Mouse (Mus musculus): ENCODE results near the gene Slc34a1. TPM values are rescaled to one million over a fixed set of nuclear protein-coding genes. Genes with fewer than 3 reads are reported as not detected.
A peak's percentile ranks its signal among the peaks of the same experiment; 100 is the strongest.

Gene Slc34a1
- polyA plus RNA-seq (2014; fragmentation: Nextera tagmentation; extraction: Ambion mirVana): 0.14 TPM in 1 of 2 replicates, not detected in the other

DNA sequence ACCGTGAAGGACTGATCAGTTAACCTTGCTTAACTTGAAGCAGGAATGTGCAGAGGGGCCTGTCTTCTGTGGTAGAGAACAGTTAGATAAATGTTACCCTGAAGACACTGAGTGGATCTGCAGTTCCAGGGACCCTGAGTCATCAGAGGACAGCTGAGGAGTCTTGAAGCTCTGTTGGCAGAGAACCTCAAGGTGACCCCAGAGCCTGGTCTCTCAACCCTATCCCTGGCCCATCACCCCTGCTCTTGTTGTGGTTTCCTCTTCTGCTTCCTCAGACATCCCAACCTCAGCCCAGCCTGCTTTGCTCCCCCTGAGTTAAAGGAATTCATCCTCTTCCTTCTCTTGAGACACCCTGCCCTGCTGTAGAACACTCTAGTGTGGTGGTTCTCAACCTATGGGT is at the start of gene Slc34a1:
TSS of gene Slc34a1 (plus strand) at position 100 of the 400 bp plus-strand sequence.
- no peak within 1 kb of the TSS for H3K4me2 ChIP-seq (ENCODE audit: low read depth, low read length)
- no peaks in the 10 kb centered on the region for H3K4me1 ChIP-seq (ENCODE audit: control insufficient read depth, insufficient read depth, low read length)
- no peaks in the 10 kb centered on the region for H3K36me3 ChIP-seq (replicated peaks; ENCODE audit: control insufficient read depth, insufficient read depth, low read depth, low read length)
- DNase-seq (ENCODE audit: low spot score) (no peak), ATAC-seq (replicated peaks; ENCODE audit: insufficient number of reproducible peaks, low FRiP score, low TSS enrichment, low read depth) (no peak)
- H3K27me3 ChIP-seq (ENCODE audit: control insufficient read depth, insufficient read depth, low read length): no peaks in the 10 kb centered on the region
- no peak within 1 kb of the TSS for H3K27ac ChIP-seq (replicated peaks; ENCODE audit: low read depth, low read length)
- no peak within 1 kb of the TSS for H3K4me3 ChIP-seq (ENCODE audit: low read depth, low read length)
- no peaks in the 10 kb centered on the region for H3K9me3 ChIP-seq (replicated peaks; ENCODE audit: control insufficient read depth, low read length)
- no peak within 1 kb of the TSS for H3K9ac ChIP-seq (replicated peaks; ENCODE audit: low read length)
- 85% methylated on average over 1 of the region's 1 CpGs for WGBS

DNA sequence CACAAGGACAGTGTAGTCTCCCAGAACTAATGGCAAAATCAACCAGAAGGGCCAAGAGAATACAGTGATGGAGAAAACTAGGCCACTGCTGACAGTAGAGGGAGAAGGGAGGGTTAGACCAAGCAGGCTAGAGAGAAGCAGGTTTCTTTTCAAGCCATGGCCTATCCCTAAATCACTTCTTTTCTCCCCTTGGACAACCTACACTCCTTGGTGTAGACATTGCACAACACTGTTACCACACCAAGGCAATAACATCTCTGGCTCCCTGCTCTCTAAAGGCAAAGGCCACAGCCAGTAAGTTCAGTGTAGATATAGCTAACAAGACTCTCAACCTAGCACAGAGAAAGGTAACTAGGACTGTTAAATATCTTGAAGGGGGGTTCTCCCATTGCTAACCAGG is 36.8 kb upstream of the Slc34a1 start:
- Histone ChIP-seq H3K9me3 (replicated peaks; ENCODE audit: control insufficient read depth, low read length) (no peaks in the 10 kb centered on the region), H3K4me2 (ENCODE audit: low read depth, low read length) (peak overlapping the region; percentile 74), H3K9ac (replicated peaks; ENCODE audit: low read length) (no peak overlapping the region), H3K27me3 (ENCODE audit: control insufficient read depth, insufficient read depth, low read length) (no peaks in the 10 kb centered on the region; the same call in 1 of the 2 replicates), H3K4me1 (ENCODE audit: control insufficient read depth, insufficient read depth, low read length) (no peaks in the 10 kb centered on the region; the same call in 1 of the 2 replicates), H3K36me3 (replicated peaks; ENCODE audit: control insufficient read depth, insufficient read depth, low read depth, low read length) (no peaks in the 10 kb centered on the region), H3K4me3 (ENCODE audit: low read depth, low read length) (peak overlapping the region; percentile 98), H3K27ac (replicated peaks; ENCODE audit: low read depth, low read length) (no peak overlapping the region)
- no peak for ATAC-seq (replicated peaks; ENCODE audit: insufficient number of reproducible peaks, low FRiP score, low TSS enrichment, low read depth)
- DNase-seq (ENCODE audit: low spot score): no peak

DNA sequence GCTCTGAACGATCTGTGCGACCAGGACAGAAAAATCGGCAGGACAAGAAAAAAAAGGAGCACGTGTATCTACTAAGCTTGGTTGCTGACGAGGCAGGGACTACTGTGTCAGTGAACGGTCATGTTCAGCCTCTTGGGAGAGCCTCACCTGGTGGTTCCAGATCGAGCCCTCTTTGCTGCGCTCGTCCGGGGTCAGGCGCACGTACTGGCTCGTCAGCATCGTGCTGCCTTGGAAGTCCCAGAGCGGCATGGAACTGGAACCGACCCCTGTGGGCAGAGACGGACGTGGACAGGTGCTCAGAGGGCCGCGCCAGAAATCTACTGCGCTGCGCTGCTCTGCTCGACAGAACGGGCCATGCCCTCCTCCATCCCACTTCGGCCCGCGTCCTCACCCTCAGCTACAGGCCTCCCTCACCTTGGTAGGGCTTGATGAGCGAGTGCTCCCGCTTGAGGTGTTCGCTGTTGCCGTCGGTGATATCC is 36.0 kb upstream of the Slc34a1 start:
- Histone ChIP-seq H3K27ac (replicated peaks; ENCODE audit: low read depth, low read length) (peak overlapping the region; percentile 80), H3K27me3 (ENCODE audit: control insufficient read depth, insufficient read depth, low read length) (no peaks in the 10 kb centered on the region; the same call in 1 of the 2 replicates), H3K4me3 (ENCODE audit: low read depth, low read length) (peak overlapping the region; percentile 98), H3K9ac (replicated peaks; ENCODE audit: low read length) (peak overlapping the region; percentile 87), H3K9me3 (replicated peaks; ENCODE audit: control insufficient read depth, low read length) (no peaks in the 10 kb centered on the region), H3K36me3 (replicated peaks; ENCODE audit: control insufficient read depth, insufficient read depth, low read depth, low read length) (no peaks in the 10 kb centered on the region), H3K4me1 (ENCODE audit: control insufficient read depth, insufficient read depth, low read length) (no peaks in the 10 kb centered on the region; the same call in 1 of the 2 replicates), H3K4me2 (ENCODE audit: low read depth, low read length) (peak overlapping the region; percentile 74)
- ATAC-seq (replicated peaks; ENCODE audit: insufficient number of reproducible peaks, low FRiP score, low TSS enrichment, low read depth) (peak; percentile 46), DNase-seq (ENCODE audit: low spot score) (peak; percentile 3)
- under 1% methylated on average over 32 of the region's 32 CpGs for WGBS

DNA sequence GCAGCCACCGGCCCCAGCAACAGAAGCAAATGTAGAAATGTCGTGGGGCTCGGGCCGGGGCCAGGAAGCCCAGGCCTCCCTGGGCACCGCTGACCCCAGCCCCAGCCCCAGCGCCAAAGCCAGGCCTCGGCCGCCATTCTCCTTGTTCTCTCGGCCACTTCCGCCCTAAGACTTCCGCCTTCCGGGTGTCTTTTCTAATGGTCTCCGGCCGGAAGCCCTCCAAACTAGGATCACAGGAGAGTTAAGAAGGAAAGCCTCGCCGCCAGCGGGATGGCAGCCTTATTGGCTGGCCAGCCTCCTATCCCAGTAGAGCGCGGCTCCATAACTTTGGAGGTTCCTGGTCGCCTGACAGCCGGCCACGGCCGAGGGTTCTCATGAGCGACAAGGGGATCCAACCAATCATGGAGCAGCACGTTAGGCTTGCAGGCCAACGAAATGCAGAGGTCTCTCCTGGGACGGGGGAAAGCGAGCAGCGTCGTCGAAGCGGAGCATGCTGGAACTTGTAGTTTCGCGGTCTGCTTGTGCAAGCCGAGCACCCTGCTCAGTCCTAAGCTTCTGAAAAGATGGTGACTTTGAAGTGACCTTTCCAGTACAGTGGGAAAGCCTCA is 35.4 kb upstream of the Slc34a1 start, which contains the start of gene Lman2:
TSS of gene Lman2 (minus strand) at position 331 of the 608 bp plus-strand sequence.
- Histone ChIP-seq H3K36me3 (replicated peaks; ENCODE audit: control insufficient read depth, insufficient read depth, low read depth, low read length) (no peaks in the 10 kb centered on the region), H3K4me1 (ENCODE audit: control insufficient read depth, insufficient read depth, low read length) (no peaks in the 10 kb centered on the region; the same call in 1 of the 2 replicates), H3K9ac (replicated peaks; ENCODE audit: low read length) (peak within 1 kb of the TSS; percentile 87), H3K9me3 (replicated peaks; ENCODE audit: control insufficient read depth, low read length) (no peaks in the 10 kb centered on the region), H3K27me3 (ENCODE audit: control insufficient read depth, insufficient read depth, low read length) (no peaks in the 10 kb centered on the region; the same call in 1 of the 2 replicates), H3K27ac (replicated peaks; ENCODE audit: low read depth, low read length) (peak within 1 kb of the TSS; percentile 80), H3K4me3 (ENCODE audit: low read depth, low read length) (peak within 1 kb of the TSS; percentile 98), H3K4me2 (ENCODE audit: low read depth, low read length) (peak within 1 kb of the TSS; percentile 74)
- WGBS: under 1% methylated on average over 35 of the region's 35 CpGs
- DNase-seq (ENCODE audit: low spot score) (peak; percentile 100), ATAC-seq (replicated peaks; ENCODE audit: insufficient number of reproducible peaks, low FRiP score, low TSS enrichment, low read depth) (peak; percentile 98)

DNA sequence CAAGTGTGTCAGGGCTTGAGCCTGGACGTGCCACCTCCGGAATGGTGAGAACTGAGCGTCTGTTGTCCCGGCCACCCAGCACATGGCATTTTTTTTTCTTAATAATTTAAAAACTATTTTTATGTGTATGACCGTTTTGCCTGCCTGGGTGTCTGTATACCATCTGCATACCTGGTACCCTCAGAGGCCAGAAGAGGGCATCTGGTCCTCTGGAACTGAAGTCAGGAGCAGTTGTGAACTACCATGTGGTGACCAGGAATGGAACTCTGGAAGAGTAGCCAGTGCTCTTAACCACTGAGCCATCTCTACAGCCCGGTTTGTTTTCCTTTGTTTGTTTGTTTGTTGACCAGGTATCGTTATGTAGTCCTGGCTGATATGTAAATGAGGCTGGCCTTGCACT is 29.6 kb upstream of the Slc34a1 start:
- H3K4me1 ChIP-seq (ENCODE audit: control insufficient read depth, insufficient read depth, low read length): no peaks in the 10 kb centered on the region
- H3K4me3 ChIP-seq (ENCODE audit: low read depth, low read length): no peak overlapping the region
- no peaks in the 10 kb centered on the region for H3K36me3 ChIP-seq (replicated peaks; ENCODE audit: control insufficient read depth, insufficient read depth, low read depth, low read length)
- ATAC-seq (replicated peaks; ENCODE audit: insufficient number of reproducible peaks, low FRiP score, low TSS enrichment, low read depth) (no peak), DNase-seq (ENCODE audit: low spot score) (no peak)
- no peak overlapping the region for H3K9ac ChIP-seq (replicated peaks; ENCODE audit: low read length)
- no peaks in the 10 kb centered on the region for H3K27me3 ChIP-seq (ENCODE audit: control insufficient read depth, insufficient read depth, low read length)
- H3K4me2 ChIP-seq (ENCODE audit: low read depth, low read length): no peak overlapping the region
- WGBS: 79% methylated on average over 7 of the region's 7 CpGs
- H3K27ac ChIP-seq (replicated peaks; ENCODE audit: low read depth, low read length): no peak overlapping the region
- no peaks in the 10 kb centered on the region for H3K9me3 ChIP-seq (replicated peaks; ENCODE audit: control insufficient read depth, low read length)

DNA sequence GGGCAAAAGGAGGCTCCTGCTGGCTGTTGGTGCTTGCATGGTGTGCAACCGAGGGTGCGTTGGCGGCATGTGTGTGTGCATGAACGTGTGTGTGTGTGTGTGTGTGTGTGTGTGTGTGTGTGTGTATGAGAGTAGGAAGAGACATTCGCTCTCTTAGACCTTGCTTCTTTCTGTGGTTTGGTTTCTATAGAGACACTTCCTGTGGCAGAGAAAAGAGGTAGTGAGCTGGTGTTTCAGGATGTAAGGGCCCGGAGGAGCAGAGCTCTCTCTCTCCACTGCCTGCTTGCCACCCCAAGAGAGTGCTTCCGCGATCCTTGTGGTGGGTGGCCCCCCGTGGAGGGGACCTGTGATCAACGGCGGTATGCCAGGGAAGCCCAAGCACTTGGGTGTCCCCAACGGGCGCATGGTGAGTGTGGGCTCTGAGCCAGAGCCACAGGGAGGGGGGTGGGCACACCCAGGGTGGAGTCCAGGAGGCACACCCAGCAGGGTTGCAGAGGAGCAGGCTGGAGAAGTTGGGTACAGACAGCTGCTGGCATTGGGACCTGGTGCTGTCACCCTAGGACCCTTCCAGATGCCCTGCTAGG is 28.4 kb upstream of the Slc34a1 start, which contains the start of gene Rgs14:
TSS of gene Rgs14 (plus strand) at position 202 of the 584 bp plus-strand sequence.
- Histone ChIP-seq H3K4me1 (ENCODE audit: control insufficient read depth, insufficient read depth, low read length) (no peaks in the 10 kb centered on the region), H3K27me3 (ENCODE audit: control insufficient read depth, insufficient read depth, low read length) (no peaks in the 10 kb centered on the region), H3K4me2 (ENCODE audit: low read depth, low read length) (no peak within 1 kb of the TSS), H3K36me3 (replicated peaks; ENCODE audit: control insufficient read depth, insufficient read depth, low read depth, low read length) (no peaks in the 10 kb centered on the region), H3K4me3 (ENCODE audit: low read depth, low read length) (no peak within 1 kb of the TSS), H3K9ac (replicated peaks; ENCODE audit: low read length) (no peak within 1 kb of the TSS), H3K27ac (replicated peaks; ENCODE audit: low read depth, low read length) (no peak within 1 kb of the TSS), H3K9me3 (replicated peaks; ENCODE audit: control insufficient read depth, low read length) (no peaks in the 10 kb centered on the region)
- no peak for DNase-seq (ENCODE audit: low spot score)
- no peak for ATAC-seq (replicated peaks; ENCODE audit: insufficient number of reproducible peaks, low FRiP score, low TSS enrichment, low read depth)
- 59% methylated on average over 13 of the region's 13 CpGs for WGBS

DNA sequence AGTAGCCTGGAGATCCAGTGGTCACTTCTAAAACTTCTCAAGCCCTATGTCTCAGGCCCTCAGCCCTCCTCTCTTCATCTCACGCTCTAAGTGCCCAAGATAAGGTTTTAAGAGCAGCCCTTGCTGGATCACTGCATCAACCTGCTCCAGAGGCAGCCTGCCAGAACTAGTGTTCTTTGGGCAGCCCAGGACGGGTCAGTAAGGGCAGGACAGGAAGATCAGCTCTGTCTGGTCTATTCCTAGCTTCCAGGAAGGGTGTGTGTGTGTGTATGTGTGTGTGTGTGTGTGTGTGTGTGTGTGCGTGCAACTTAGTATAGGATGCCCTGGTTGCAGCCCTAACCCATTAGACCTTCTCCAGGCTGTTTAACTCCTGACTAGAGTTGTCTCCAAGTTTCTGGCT is 27.8 kb upstream of the Slc34a1 start:
- no peaks in the 10 kb centered on the region for H3K27me3 ChIP-seq (ENCODE audit: control insufficient read depth, insufficient read depth, low read length)
- no peak overlapping the region for H3K4me2 ChIP-seq (ENCODE audit: low read depth, low read length)
- no peaks in the 10 kb centered on the region for H3K9me3 ChIP-seq (replicated peaks; ENCODE audit: control insufficient read depth, low read length)
- no peaks in the 10 kb centered on the region for H3K4me1 ChIP-seq (ENCODE audit: control insufficient read depth, insufficient read depth, low read length)
- DNase-seq (ENCODE audit: low spot score): no peak
- H3K27ac ChIP-seq (replicated peaks; ENCODE audit: low read depth, low read length): no peak overlapping the region
- ATAC-seq (replicated peaks; ENCODE audit: insufficient number of reproducible peaks, low FRiP score, low TSS enrichment, low read depth): no peak
- H3K9ac ChIP-seq (replicated peaks; ENCODE audit: low read length): no peak overlapping the region
- H3K36me3 ChIP-seq (replicated peaks; ENCODE audit: control insufficient read depth, insufficient read depth, low read depth, low read length): no peaks in the 10 kb centered on the region
- 67% methylated on average over 3 of the region's 3 CpGs for WGBS
- H3K4me3 ChIP-seq (ENCODE audit: low read depth, low read length): no peak overlapping the region
